Mouse (Mus musculus): Measurements from ENCODE around the gene Ccdc189. TPM values are rescaled to one million over a fixed set of nuclear protein-coding genes. Genes with fewer than 3 reads are reported as not detected.
A peak's percentile ranks its signal among the peaks of the same experiment; 100 is the strongest.
"Not testable (repeated sequence)": the region's sequence is repeated elsewhere in the genome, so short reads cannot be mapped to it uniquely, and the experiment has no call there.

Gene Ccdc189
- polyA plus RNA-seq (2015; fragmentation: Nextera tagmentation; extraction: Ambion mirVana): 23.6 and 23.7 TPM in 2 replicates

DNA sequence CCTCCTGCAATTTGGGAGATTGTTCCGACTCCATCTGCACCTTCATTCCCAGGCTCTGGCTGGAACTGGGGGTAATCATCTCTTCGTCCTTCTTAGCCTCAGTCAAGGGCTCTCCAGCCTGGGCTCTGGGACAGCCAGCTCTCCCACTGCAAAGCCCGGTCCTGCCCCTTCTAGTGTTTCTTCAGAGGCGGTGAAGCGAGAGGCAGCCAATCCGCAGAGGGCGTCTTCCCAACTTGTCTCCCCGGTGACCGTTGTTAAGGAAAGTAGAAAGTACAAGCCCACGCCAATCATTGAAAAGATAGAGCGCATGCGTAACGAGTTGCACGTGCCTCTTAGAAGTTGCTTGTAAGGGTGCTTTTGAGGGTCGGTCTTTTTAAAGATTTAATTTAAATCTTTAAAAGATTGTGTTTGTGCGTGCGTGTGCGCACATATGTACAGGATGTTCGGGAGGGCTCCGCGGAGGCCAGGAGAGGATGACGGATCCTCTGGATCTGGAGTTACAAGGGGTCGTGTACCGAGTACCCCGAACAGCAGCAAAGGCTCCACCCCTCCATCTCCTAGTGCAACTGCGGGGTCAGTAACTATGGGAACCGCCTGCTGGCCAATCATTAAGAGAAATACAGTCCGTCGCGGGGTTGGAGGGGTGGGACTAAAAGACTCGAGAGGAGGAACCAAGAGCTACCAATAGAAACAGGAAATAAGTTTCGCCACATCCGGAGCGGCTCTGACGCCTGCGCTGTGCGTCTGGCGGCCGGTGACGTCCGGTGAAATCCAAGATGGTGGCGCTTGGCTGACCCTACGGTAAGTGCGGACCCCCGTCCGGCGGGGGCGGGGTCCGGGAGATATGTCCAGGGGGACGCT, at the start of gene Ccdc189, which contains the start of gene Rnf40:
TSS of gene Ccdc189 (minus strand) at position 585 of the 861 bp plus-strand sequence.
TSS of gene Rnf40 (plus strand) at position 757 of the 861 bp plus-strand sequence.
- no peaks in the 10 kb centered on the region for H3K9me3 ChIP-seq (ENCODE audit: control insufficient read depth, low read length)
- peak within 1 kb of the TSS; percentile 76 for H3K27ac ChIP-seq (ENCODE audit: low read length)
- H3K36me3 ChIP-seq (ENCODE audit: control insufficient read depth, insufficient read depth, low read length): peaks cover 32% of the 10 kb centered on the region
- H3K27me3 ChIP-seq (ENCODE audit: control insufficient read depth, insufficient read depth, low read depth, low read length): no peaks in the 10 kb centered on the region
- H3K9ac ChIP-seq (ENCODE audit: low read length): peak within 1 kb of the TSS; percentile 95
- peak within 1 kb of the TSS; percentile 93 for H3K4me3 ChIP-seq (ENCODE audit: low read length)
- H3K4me2 ChIP-seq (ENCODE audit: low read depth, low read length): peak within 1 kb of the TSS; percentile 82
- ATAC-seq (ENCODE audit: low read depth): peak; percentile 98
- under 1% methylated on average over 50 of the region's 50 CpGs for WGBS
- peaks cover 16% of the 10 kb centered on the region for H3K4me1 ChIP-seq (replicated peaks; ENCODE audit: control insufficient read depth, insufficient read depth, low read length)

GRCm38 (mm10) chr7:127636963-127637362, 48.6 kb upstream of the Ccdc189 start:
- under 1% methylated on average over 27 of the region's 27 CpGs for WGBS
- H3K4me1 ChIP-seq (replicated peaks; ENCODE audit: control insufficient read depth, insufficient read depth, low read length): peaks cover 5% of the 10 kb centered on the region
- H3K4me3 ChIP-seq (ENCODE audit: low read length): peak overlapping the region; percentile 67
- peak overlapping the region; percentile 76 for H3K9ac ChIP-seq (ENCODE audit: low read length)
- no peaks in the 10 kb centered on the region for H3K9me3 ChIP-seq (ENCODE audit: control insufficient read depth, low read length)
- ATAC-seq (ENCODE audit: low read depth): peak; percentile 93
- no peak overlapping the region for H3K27ac ChIP-seq (ENCODE audit: low read length)
- no peaks in the 10 kb centered on the region for H3K27me3 ChIP-seq (ENCODE audit: control insufficient read depth, insufficient read depth, low read depth, low read length)
- peak overlapping the region; percentile 82 for H3K4me2 ChIP-seq (ENCODE audit: low read depth, low read length)
- no peaks in the 10 kb centered on the region for H3K36me3 ChIP-seq (ENCODE audit: control insufficient read depth, insufficient read depth, low read length)

- no peak for ATAC-seq (ENCODE audit: low read depth)
- WGBS: 76% methylated on average over 4 of the region's 4 CpGs
- no peak overlapping the region for H3K4me2 ChIP-seq (ENCODE audit: low read depth, low read length)
These were observed 43.0 kb upstream of the Ccdc189 start for GRCm38 (mm10) chr7:127631416-127631815.

GRCm38 (mm10) chr7:127628646-127629045, 40.3 kb upstream of the Ccdc189 start:
- Histone ChIP-seq H3K27ac (ENCODE audit: low read length) (no peak overlapping the region), H3K4me3 (ENCODE audit: low read length) (no peak overlapping the region), H3K9ac (ENCODE audit: low read length) (no peak overlapping the region), H3K9me3 (ENCODE audit: control insufficient read depth, low read length) (no peaks in the 10 kb centered on the region), H3K4me1 (replicated peaks; ENCODE audit: control insufficient read depth, insufficient read depth, low read length) (no peaks in the 10 kb centered on the region), H3K4me2 (ENCODE audit: low read depth, low read length) (no peak overlapping the region), H3K36me3 (ENCODE audit: control insufficient read depth, insufficient read depth, low read length) (no peaks in the 10 kb centered on the region), H3K27me3 (ENCODE audit: control insufficient read depth, insufficient read depth, low read depth, low read length) (no peaks in the 10 kb centered on the region)
- no peak for ATAC-seq (ENCODE audit: low read depth)
- WGBS: 75% methylated on average over 5 of the region's 5 CpGs

More at GRCm38 (mm10) chr7:127631416-127631815, 43.0 kb upstream of the Ccdc189 start:
- Histone ChIP-seq H3K36me3 (ENCODE audit: control insufficient read depth, insufficient read depth, low read length) (no peaks in the 10 kb centered on the region), H3K4me3 (ENCODE audit: low read length) (no peak overlapping the region), H3K9me3 (ENCODE audit: control insufficient read depth, low read length) (no peaks in the 10 kb centered on the region), H3K27me3 (ENCODE audit: control insufficient read depth, insufficient read depth, low read depth, low read length) (no peaks in the 10 kb centered on the region), H3K9ac (ENCODE audit: low read length) (no peak overlapping the region), H3K4me1 (replicated peaks; ENCODE audit: control insufficient read depth, insufficient read depth, low read length) (no peaks in the 10 kb centered on the region), H3K27ac (ENCODE audit: low read length) (no peak overlapping the region)

DNA sequence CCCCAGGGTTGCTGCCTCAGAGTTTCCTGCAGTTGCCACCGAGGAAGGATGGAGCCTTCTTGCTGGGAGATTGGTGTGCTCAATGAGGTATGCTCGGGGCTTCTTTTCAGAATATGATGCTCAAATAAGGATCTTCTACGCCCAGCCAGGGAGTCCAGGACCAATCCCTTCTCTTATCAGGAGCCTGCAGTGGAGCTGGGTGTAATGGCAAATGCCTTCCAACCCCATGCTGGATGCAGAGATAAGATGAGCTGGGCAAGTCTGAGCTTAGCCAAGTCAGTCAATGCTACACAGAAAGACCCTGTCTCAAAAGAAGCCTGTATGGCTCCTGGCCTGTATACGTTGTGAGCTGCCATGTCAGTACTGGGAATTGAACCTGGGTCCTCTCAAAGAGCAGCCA, 38.1 kb upstream of the Ccdc189 start:
- ATAC-seq (ENCODE audit: low read depth): no peak
- H3K27ac ChIP-seq (ENCODE audit: low read length): no peak overlapping the region
- WGBS: 88% methylated on average over 4 of the region's 4 CpGs
- H3K4me2 ChIP-seq (ENCODE audit: low read depth, low read length): no peak overlapping the region
- H3K9me3 ChIP-seq (ENCODE audit: control insufficient read depth, low read length): no peaks in the 10 kb centered on the region
- H3K4me3 ChIP-seq (ENCODE audit: low read length): no peak overlapping the region
- H3K27me3 ChIP-seq (ENCODE audit: control insufficient read depth, insufficient read depth, low read depth, low read length): no peaks in the 10 kb centered on the region
- no peaks in the 10 kb centered on the region for H3K4me1 ChIP-seq (replicated peaks; ENCODE audit: control insufficient read depth, insufficient read depth, low read length)
- no peak overlapping the region for H3K9ac ChIP-seq (ENCODE audit: low read length)
- no peaks in the 10 kb centered on the region for H3K36me3 ChIP-seq (ENCODE audit: control insufficient read depth, insufficient read depth, low read length)

DNA sequence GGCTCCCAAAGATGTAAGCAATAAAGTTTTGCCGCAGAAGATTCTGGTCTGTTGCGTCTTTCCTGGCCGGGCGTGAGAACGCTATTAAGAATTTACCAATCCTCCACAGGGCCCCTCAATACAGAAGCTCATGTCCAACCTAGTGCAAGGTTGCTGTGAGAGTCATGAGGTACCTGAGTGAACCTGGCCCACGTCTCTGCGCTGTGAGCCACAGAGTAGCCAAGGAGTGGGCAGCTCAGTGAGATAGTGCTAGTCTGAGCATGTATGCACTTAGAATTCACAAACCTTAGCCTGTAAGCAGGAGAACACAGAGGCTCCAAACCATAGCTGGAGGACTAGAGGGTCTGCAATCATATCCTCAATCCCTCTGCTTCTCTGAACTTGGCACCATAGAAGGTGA, 37.6 kb upstream of the Ccdc189 start:
- H3K9me3 ChIP-seq (ENCODE audit: control insufficient read depth, low read length): no peaks in the 10 kb centered on the region
- ATAC-seq (ENCODE audit: low read depth): no peak
- H3K36me3 ChIP-seq (ENCODE audit: control insufficient read depth, insufficient read depth, low read length): no peaks in the 10 kb centered on the region
- 94% methylated on average over 7 of the region's 7 CpGs for WGBS
- H3K27me3 ChIP-seq (ENCODE audit: control insufficient read depth, insufficient read depth, low read depth, low read length): no peaks in the 10 kb centered on the region
- no peak overlapping the region for H3K27ac ChIP-seq (ENCODE audit: low read length)
- no peak overlapping the region for H3K4me3 ChIP-seq (ENCODE audit: low read length)
- no peak overlapping the region for H3K9ac ChIP-seq (ENCODE audit: low read length)
- no peaks in the 10 kb centered on the region for H3K4me1 ChIP-seq (replicated peaks; ENCODE audit: control insufficient read depth, insufficient read depth, low read length)
- H3K4me2 ChIP-seq (ENCODE audit: low read depth, low read length): no peak overlapping the region

GRCm38 (mm10) chr7:127618402-127618801, 30.0 kb upstream of the Ccdc189 start:
- WGBS: 84% methylated on average over 7 of the region's 8 CpGs
- not testable (repeated sequence) for ATAC-seq (ENCODE audit: low read depth); H3K4me3 ChIP-seq (ENCODE audit: low read length); H3K36me3 ChIP-seq (ENCODE audit: control insufficient read depth, insufficient read depth, low read length); H3K27ac ChIP-seq (ENCODE audit: low read length); H3K4me2 ChIP-seq (ENCODE audit: low read depth, low read length); H3K9me3 ChIP-seq (ENCODE audit: control insufficient read depth, low read length); H3K9ac ChIP-seq (ENCODE audit: low read length); H3K27me3 ChIP-seq (ENCODE audit: control insufficient read depth, insufficient read depth, low read depth, low read length)
- H3K4me1 ChIP-seq (replicated peaks; ENCODE audit: control insufficient read depth, insufficient read depth, low read length): peaks cover 15% of the 10 kb centered on the region

DNA sequence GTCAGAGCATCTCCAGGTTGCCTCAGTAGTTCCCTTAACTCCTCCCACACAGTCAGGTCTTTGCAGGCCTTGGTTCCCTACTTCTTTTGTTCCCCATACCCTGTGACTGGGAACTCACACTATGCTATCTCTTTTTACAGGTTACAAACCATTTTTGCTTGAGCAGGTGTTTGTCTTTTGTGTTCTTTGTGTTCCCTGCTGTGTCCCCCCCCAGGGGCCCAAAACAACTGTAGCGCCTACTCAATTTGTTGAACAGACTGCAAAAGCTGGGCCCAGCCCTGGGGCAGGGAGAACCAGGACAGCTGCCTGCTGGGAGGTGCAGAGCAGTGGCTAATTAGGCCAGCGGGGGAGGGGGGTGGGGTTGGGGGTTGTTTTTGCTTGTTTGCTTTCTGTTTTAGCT, 29.6 kb upstream of the Ccdc189 start:
- no peak overlapping the region for H3K4me2 ChIP-seq (ENCODE audit: low read depth, low read length)
- 47% methylated on average over 2 of the region's 2 CpGs for WGBS
- no peak overlapping the region for H3K27ac ChIP-seq (ENCODE audit: low read length)
- H3K9ac ChIP-seq (ENCODE audit: low read length): no peak overlapping the region
- H3K4me3 ChIP-seq (ENCODE audit: low read length): no peak overlapping the region
- H3K36me3 ChIP-seq (ENCODE audit: control insufficient read depth, insufficient read depth, low read length): no peaks in the 10 kb centered on the region; the same call in 1 of the 2 replicates
- no peaks in the 10 kb centered on the region for H3K9me3 ChIP-seq (ENCODE audit: control insufficient read depth, low read length)
- H3K4me1 ChIP-seq (replicated peaks; ENCODE audit: control insufficient read depth, insufficient read depth, low read length): peaks cover 15% of the 10 kb centered on the region
- no peaks in the 10 kb centered on the region for H3K27me3 ChIP-seq (ENCODE audit: control insufficient read depth, insufficient read depth, low read depth, low read length)
- ATAC-seq (ENCODE audit: low read depth): no peak

DNA sequence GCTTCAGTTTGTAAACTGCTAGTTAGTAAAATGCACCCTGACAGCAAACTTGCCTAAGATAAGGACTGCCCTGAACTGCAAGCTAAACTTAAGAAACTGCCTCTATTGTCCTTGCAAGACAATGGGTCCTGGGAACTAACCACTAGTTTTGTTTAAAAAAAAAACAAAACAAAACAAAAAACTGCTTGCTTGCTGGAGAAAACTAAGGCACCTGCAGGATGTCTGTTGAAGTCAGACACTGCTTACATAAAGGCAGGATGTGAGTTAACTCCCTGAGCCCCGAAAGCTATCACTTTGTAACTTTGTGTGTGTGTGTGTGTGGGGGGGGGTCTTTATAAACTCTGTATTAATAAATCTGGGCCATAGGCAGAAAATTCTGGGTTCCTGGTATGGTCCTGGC, 28.5 kb upstream of the Ccdc189 start:
- no peaks in the 10 kb centered on the region for H3K27me3 ChIP-seq (ENCODE audit: control insufficient read depth, insufficient read depth, low read depth, low read length)
- no peak for ATAC-seq (ENCODE audit: low read depth)
- peaks cover 15% of the 10 kb centered on the region for H3K4me1 ChIP-seq (replicated peaks; ENCODE audit: control insufficient read depth, insufficient read depth, low read length)
- no peak overlapping the region for H3K4me2 ChIP-seq (ENCODE audit: low read depth, low read length)
- no peak overlapping the region for H3K4me3 ChIP-seq (ENCODE audit: low read length)
- H3K27ac ChIP-seq (ENCODE audit: low read length): no peak overlapping the region
- no peak overlapping the region for H3K9ac ChIP-seq (ENCODE audit: low read length)
- peaks cover 10% of the 10 kb centered on the region for H3K36me3 ChIP-seq (ENCODE audit: control insufficient read depth, insufficient read depth, low read length)
- H3K9me3 ChIP-seq (ENCODE audit: control insufficient read depth, low read length): peaks cover 4% of the 10 kb centered on the region
- WGBS: 39% methylated on average over 1 of the region's 1 CpGs
